In the genomic region with DNA sequence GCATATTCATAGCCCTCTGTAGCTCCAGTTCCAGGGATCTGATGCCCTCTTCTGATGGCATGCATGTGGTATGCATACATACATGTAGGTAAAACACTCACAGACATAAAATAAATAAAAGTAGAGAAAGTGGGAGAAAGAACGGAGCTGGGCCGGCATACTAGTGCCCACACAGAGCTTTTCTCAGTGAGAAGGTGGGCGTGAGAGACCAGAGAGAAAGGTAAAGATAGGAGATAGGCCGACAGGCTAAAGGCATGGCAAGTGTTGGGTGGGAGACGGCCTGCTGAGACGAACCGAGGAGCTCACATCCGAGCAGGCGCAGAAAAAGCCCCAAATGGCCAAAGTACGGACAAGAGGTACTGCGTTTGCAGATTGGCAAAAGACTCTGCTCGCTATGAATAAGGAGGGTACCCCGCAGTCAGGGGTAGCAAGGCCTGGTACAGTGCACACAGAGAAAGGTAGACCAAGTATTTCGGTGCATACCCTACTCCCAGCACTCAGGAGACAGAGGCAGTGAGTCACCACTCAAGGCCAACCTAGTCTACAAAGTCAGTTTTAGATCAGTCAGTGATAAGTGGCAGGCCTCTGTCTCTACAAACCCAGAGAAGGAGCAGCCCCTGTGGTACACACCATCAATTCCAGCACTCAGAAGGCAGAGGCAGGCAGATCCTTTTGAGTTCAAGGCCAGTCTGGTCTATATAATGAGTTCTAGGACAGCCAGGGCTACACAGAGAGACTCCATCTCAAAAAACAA, we compare ENCODE assay signal across 36 mouse cellular contexts. TPM values are rescaled to one million over a fixed set of nuclear protein-coding genes. Genes with fewer than 3 reads are reported as not detected.
"Had no signal": no experiment of that assay in that cellular context is flagged by ENCODE, and none has a peak within 500 bp of the region (broad histone marks: within the 10 kb centered on the region; RNA-seq: fewer than 3 reads in every experiment).

No protein-coding gene starts in this region.

- H3K4me1 ChIP-seq: limb, embryonic 15.5 days had no signal

- H3K36me3 ChIP-seq: heart, embryonic 13.5 days; heart, embryonic 15.5 days; limb, embryonic 13.5 days; limb, embryonic 15.5 days; liver, embryonic 12.5 days had no signal

- H3K27me3 ChIP-seq: limb, embryonic 13.5 days; limb, embryonic 15.5 days had no signal

- H3K9me3 ChIP-seq: heart, embryonic 13.5 days; heart, embryonic 15.5 days; limb, embryonic 13.5 days; limb, embryonic 15.5 days; liver, embryonic 12.5 days had no signal

- DNase-seq: gastrocnemius, postnatal 14 days; gastrocnemius, postnatal 36 days; heart, adult 11 months; heart, adult 2 months; heart, postnatal 14 days; heart, postnatal 36 days; kidney, adult 18-20 months; kidney, adult 8-10 months; kidney, postnatal 10 days; kidney, postnatal 25 days; kidney, postnatal 4 days; layer of hippocampus, adult 9-11 months; layer of hippocampus, postnatal 36 days; left cerebral cortex, postnatal 4 days had no signal

- H3K4me2 ChIP-seq: heart, embryonic 11.5 days; heart, embryonic 13.5 days; heart, embryonic 15.5 days; hindbrain, embryonic 14.5 days; limb, embryonic 13.5 days; limb, embryonic 15.5 days; liver, embryonic 12.5 days had no signal

- H3K27ac ChIP-seq: heart, adult 2 months; heart, embryonic 13.5 days; heart, embryonic 15.5 days; hindbrain, embryonic 14.5 days; limb, embryonic 13.5 days; limb, embryonic 15.5 days; liver, embryonic 12.5 days; liver, embryonic 14.5 days had no signal

- H3K9ac ChIP-seq: heart, embryonic 13.5 days; heart, embryonic 15.5 days; hindbrain, embryonic 14.5 days; limb, embryonic 13.5 days; limb, embryonic 15.5 days; liver, embryonic 12.5 days; liver, embryonic 14.5 days had no signal

- H3K4me3 ChIP-seq: heart, adult 2 months; heart, embryonic 13.5 days; heart, embryonic 15.5 days; limb, embryonic 13.5 days; limb, embryonic 15.5 days; liver, embryonic 12.5 days had no signal

- ATAC-seq: hindbrain, embryonic 16.5 days; inflammation-experienced regulatory T-cells, adult 6 months; intestine, postnatal 0 days; liver, embryonic 12.5 days had no signal

RNA-seq across cellular contexts. Expression of a gene that starts 39.3 kb away (rescaled TPM):
- total RNA-seq: hematopoietic stem cell, adult 5-6 weeks; liver, adult 2 months had no signal
- polyA plus RNA-seq: heart, embryonic 11.5 days; heart, embryonic 13.5 days; heart, embryonic 15.5 days; heart, postnatal 0 days; hindbrain, embryonic 11.5 days; inflammation-experienced regulatory T-cells, adult 6 months; kidney, embryonic 14.5 days; kidney, embryonic 16.5 days; limb, embryonic 15.5 days; liver, adult 2 months; liver, embryonic 12.5 days; liver, embryonic 16.5 days had no signal

RNA-seq across cellular contexts. Expression of a gene that starts 51.6 kb away (rescaled TPM):
- total RNA-seq: gastrocnemius, postnatal 36 days; heart, adult 2 months; heart, postnatal 36 days; hematopoietic stem cell, adult 5-6 weeks; layer of hippocampus, adult 8-10 months; layer of hippocampus, postnatal 14 days; layer of hippocampus, postnatal 36 days; left cerebral cortex, adult 18-20 months; left cerebral cortex, postnatal 10 days had no signal
- polyA plus RNA-seq: inflammation-experienced regulatory T-cells, adult 6 months had no signal
